Mouse (Mus musculus): ENCODE data around the gene Rrnad1. TPM values are rescaled to one million over a fixed set of nuclear protein-coding genes. Genes with fewer than 3 reads are reported as not detected.

Rrnad1 gene
- total RNA-seq (2015) = 10.3 and 11.1 TPM in 2 replicates
- 13.2 and 16.2 TPM in 2 replicates for total RNA-seq (2017)

DNA sequence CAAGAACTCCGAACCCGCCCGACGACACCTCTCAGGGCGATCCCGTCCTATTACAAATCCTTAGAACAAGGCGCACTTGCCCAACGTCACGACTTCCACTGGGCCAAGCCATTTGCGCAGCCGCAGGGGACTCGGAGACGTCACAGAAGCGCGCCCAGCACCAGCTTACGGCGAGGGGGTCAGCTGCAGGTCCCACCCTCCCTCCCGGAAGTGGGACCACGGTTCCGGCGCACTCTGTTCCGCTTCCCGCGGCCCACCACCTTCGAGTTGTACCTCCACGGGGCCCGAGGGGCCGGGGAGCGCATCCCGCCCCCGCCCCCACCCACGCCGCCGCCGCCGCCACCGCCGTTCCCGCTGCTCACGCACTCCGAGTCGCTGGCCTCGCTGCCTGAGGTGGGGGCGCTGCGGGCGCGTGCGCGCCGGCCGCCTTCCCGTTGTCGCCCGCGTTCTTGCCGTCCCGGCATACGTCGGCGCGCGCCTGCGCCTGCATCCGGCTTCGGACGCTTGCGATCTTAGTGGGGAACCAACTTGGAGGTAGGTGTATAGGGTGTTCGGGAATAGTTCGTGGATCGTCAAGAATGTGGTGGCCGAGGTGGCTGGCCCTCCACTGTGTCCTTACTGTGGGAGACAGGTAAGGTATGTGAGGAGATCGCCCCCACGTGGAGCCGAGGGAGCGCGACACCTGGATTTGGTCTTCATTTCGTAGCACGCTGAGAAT lies at the start of gene Rrnad1, which contains the start of gene Isg20l2:
TSS of gene Rrnad1 (minus strand) at position 640 of the 718 bp plus-strand sequence.
TSS of gene Isg20l2 (plus strand) at position 237 of the 718 bp plus-strand sequence.
- peak; percentile 94 for ATAC-seq (replicated peaks; ENCODE audit: poor library complexity)

DNA sequence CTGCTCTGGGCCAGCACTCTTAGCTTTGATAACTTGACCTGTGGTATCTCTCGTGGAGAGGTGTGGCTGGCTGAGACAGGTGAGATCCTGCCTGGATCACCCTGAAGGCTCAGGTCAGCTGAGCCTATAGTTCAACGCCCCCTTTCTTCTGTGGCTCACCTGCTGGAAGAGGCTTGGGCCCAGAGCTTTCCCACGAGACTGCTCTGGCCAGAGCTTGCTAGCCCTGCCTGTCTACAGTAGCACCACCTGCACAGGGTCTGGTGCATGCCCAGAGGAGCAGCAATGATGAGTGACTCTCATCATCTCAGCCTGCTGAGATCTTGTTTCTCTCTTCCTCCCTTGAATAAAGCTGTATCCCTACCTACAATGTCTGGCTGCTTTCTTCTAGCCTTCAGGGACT lies 49.6 kb upstream of the Rrnad1 start:
- no peak for ATAC-seq (replicated peaks; ENCODE audit: poor library complexity)

DNA sequence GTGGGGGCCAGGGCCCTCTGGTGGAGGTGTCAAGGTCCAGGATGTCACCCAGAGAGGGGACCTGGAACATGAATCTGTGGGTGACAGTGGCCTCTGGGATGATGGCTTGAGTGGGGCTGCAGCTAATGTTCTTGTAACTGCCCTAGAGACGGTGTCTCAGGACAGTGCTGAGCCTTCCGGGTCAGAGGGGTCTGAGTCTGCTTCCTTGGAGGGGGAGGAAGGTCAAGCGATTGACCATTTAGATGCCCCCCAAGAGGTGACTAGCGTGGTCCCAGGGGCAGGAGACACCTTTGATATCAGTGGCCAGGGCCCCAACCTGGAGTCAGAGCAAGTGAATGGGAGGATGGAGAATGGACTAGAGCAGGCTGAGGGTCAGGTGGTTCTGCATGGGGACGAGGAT lies 49.0 kb upstream of the Rrnad1 start:
- ATAC-seq (replicated peaks; ENCODE audit: poor library complexity) = no peak

DNA sequence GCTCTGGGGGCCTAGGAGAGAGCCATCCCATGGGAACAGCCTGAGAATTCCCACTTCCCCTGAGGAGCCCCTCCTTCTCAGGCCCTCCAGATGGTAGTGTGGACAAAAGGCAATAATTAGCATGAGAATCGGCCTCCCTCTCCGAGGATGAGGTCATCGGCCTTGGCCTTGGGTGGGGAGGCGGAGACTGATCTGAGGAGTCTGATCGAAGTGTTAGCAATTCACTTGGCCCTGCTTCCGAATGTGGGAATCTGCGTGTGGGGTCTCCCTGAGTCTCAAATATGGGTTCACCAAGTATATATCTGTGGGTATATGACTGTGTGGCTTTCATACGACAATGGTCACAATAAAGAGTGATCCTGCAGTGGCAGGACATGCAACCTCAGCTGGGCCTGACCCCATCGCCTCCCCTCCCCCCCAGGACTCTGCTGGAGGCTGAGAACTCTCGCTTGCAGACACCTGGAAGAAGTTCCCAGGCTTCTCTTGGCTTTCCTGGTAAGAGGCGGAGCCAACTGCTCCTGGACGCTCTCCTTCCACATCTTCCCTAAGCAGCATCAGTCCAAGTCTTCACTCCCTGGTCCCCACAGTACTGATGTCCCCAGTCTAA lies 44.0 kb upstream of the Rrnad1 start:
- no peak for ATAC-seq (replicated peaks; ENCODE audit: poor library complexity)

DNA sequence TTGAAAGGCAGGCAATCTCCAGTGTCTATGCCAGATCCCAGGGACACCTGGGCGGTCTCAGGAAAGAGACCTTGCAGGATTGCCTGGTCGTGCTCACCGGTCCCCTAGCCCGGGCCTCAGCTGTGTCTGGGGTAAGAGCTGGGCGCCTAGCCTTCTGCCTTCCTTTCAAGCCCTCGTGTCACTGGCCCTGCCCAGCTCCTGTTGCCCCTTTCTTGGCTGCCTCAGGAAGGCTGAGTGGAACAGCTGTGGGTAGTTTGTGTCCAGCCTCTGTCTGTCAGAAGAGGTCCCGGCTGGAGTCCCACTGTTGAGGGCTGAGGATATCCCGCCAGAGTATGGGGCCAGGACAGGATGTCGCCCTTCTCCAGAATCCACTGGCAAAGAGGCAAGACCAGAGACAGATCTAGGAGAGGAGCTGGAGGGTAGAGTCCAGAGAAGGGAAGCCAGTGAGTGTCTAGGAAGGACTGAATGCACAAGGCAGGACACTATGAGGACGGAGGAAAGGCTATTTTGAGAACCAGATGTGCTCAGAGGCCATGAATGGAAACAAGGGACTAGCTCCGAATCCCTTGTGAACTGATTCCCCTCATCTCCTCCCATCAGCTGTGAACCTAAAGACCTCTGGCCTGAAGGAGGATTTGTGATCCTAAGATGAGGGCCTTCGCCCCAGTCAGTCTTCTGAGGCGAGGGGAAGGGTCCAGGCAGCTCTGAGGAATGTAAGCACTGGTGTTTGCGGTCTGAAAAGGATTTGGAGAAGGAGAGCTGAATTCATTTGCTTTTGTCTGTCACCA lies 43.3 kb upstream of the Rrnad1 start:
- ATAC-seq (replicated peaks; ENCODE audit: poor library complexity) = no peak

DNA sequence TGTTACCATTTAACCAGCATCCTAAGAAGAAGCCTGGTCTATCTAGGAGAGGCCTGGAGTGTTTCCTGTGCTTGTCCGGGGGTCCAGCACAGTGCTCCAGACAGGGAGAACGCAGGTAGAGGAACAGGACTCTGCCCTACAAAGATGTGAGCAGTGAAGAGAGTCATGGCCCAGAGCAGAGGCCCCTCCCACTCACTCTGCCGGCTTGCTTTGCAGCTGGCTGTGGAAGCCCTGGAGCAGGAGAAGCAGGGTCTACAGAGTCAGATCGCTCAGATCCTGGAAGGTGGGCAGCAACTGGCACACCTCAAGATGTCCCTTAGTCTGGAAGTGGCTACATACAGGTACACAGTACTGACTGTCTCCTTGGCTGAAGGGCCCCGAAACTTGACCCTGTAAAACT lies 42.3 kb upstream of the Rrnad1 start:
- no peak for ATAC-seq (replicated peaks; ENCODE audit: poor library complexity)

DNA sequence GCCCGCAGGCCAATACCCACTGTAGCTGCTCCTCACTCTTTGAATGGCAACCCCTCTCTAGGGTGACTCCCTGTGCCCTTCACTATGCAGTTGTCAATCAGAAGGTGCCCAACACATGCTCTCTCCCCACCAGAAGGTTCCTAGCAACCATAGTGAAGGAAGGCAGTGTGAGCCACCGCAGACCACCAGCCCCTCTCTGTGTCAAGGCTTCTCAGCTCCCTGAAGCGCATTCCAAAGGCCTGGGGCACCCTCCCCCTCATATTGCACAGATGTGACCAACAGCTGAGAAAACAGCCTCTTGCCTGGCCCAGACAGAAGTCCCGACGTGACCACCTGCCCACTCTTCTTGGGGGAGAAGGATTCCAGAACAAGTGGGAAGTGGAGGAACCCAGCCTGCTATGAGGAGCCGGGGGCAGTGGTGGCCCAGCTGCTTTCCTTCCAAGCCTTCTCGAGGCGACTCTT lies 41.7 kb upstream of the Rrnad1 start:
- no peak for ATAC-seq (replicated peaks; ENCODE audit: poor library complexity)

DNA sequence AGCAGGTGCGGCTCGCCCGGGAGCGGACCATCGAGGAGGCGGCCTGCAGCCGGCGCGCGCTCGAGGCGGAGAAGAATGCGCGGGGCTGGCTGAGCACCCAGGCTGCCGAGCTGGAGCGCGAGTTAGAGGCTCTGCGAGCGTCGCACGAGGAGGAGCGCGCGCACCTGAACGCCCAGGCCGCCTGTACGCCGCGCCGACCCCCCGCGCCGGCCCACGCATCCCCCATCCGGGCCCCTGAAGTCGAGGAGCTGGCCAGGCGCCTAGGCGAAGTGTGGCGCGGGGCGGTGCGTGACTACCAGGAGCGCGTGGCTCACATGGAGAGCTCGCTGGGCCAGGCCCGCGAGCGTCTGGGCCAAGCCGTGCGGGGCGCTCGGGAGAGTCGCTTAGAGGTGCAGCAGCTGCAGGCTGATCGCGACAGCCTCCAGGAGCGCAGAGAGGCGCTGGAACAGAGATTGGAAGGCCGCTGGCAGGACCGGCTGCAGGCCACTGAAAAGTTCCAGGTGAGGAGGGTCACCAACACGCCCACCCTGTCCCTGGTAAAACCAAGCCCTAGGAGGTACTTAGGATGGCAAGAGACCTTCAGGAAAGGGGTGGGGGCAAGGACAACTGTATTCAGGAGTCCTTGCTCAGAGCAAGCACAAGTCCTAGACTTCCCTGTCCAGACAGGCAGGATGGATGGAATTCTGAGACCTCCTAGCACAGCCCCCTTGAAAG lies 41.1 kb upstream of the Rrnad1 start:
- ATAC-seq (replicated peaks; ENCODE audit: poor library complexity) = no peak

DNA sequence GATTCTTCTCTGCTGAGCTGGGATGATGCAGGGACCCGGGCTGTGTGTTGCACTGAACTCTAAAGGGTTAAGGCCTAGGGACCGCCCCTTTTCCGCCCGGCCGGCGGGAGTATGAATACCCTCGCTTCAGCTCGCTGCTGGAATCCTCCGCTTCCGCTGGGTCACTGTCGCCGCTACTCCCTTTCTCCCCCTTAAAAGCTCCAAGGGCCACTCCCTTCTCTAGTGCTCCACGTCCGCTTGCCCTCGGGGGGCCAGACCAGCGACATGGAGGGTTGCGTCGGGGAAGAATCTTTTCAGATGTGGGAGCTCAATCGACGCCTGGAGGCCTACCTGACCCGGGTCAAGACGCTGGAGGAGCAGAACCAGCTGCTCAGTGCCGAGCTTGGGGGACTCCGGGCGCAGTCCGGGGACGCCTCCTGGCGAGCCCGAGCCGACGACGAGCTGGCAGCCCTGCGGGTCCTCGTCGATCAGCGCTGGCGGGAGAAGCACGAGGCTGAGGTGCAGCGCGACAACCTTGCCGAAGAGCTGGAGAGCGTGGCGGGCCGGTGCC lies 40.5 kb upstream of the Rrnad1 start, which contains the start of gene Nes:
TSS of gene Nes (plus strand) at position 140 of the 550 bp plus-strand sequence.
- 0 out of 2 replicates have a peak, but pooled peaks have one; percentile 19 for ATAC-seq (replicated peaks; ENCODE audit: poor library complexity)

DNA sequence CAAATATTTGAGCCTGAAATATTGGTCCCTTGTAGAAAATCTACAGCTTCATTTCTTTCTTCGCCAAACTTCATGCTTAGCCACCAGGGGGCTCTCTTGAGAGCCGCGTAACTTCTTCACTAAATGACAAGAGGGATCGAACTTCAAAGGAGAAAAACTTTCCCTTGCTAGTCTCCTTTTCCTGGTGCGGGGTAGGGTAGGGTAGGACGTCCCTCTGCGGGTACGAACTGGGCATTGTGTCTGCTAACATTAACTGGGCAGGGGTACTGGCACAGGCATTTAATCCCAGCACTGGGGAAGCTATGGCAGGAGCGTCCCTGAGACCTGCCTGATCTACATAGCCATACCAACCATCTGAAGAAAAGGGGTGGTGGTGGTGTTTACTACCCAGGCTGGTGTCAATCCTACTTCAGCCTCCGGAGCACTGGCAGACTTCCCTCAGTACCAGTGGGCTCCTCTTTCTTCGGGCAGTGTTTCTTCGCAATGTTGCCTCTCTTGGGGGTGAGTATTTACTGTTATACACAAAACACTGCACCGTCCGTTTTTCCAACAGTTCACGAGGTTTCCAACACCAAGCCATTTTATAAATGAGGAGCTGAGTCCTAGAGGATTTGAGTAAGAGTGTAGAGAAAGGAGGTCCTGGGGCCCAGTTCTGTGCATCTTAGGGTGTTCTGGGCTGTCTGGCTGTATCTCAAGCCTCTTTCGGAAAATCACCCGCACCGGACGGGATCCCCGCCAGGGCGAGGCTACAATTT lies 39.8 kb upstream of the Rrnad1 start:
- ATAC-seq (replicated peaks; ENCODE audit: poor library complexity) = peak; percentile 78

DNA sequence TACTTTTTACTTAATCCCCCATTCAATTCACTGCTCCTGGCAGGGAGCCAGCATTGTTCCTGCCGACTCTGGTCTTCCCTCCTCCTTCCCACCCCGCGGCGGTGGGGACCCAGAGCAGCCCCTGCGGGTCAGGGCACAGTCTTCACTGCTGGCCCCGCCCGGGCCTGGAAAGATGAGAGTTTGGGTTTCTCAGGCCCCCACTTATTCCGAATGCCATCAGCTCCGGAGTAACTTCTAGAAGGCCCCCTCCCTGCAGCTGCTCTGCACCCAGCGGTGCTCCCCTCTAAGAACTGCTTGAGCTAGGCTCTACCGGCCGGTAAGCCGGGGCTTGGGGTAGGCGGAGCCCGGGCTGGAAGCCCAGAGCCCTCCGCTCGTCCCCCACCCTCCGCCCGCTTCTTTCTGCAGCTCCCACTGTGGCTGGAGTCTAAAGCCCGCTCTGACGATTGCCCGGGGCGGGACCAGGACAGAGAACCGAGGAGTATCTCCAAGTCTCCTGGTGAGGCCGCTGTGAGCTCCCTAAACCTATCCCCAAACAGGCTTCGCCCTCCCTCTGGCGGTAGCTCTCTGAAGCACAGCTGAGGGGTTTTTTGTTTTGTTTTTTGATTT lies 30.2 kb upstream of the Rrnad1 start:
- ATAC-seq (replicated peaks; ENCODE audit: poor library complexity) = peak; percentile 99

DNA sequence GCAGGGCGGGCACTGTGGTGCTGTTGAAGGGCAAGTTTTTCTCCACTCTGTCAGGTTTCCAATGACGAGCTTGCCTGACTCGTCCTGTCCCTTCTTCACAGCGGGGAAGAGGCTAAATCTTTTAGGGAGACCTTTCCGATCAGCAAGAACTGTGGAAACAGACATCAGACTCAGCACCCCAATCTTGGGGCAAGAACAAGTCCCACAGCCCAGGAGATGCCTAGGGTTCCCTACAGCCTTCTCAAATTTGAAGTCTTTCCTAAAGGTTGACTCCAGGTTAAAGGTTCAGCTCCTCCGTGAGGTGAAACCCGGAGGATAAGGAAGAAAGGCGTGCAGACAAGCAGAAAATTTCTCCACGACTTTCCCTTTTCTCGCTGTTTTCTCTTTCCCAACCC lies 29.7 kb upstream of the Rrnad1 start:
- ATAC-seq (replicated peaks; ENCODE audit: poor library complexity) = no peak

DNA sequence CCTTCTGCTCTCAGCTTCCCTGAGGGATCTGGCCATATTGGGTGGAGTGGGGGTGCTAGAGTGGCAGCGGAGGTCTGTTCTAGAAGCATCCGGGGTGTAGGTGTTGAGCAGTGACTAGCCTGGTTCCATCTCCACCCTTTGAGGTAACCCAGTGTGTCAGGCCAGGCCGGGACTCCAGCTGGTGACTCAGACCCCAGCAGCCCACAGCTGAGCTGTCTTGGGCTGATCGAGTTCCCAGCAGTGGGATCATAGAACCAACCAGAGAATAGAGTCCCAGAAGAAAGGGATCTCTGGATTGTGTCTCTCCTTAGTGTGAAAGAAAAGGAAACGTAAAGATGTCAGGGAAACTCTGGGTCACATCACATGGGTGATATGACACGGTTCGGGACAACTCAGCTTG lies 28.9 kb upstream of the Rrnad1 start:
- no peak for ATAC-seq (replicated peaks; ENCODE audit: poor library complexity)

DNA sequence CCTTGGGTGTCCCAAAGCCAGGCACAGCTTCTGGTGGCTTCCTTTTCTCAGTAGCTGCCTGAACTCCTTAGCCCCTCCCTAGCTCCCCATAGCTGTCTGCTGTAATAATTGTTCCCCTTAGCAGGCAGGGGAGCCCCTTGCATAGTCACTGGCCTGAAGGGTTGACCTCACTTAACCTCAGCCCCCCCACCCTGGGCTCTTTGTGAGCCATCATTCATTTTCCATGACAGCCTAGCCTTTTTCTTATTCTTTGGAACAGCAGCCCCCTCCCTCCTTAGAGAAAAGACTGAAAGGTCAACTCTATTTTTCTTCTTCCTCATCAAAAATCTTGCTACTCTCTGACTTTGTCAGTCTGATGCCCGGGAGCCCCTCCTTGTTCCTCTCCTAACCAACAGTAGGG lies 28.4 kb upstream of the Rrnad1 start:
- no peak for ATAC-seq (replicated peaks; ENCODE audit: poor library complexity)

DNA sequence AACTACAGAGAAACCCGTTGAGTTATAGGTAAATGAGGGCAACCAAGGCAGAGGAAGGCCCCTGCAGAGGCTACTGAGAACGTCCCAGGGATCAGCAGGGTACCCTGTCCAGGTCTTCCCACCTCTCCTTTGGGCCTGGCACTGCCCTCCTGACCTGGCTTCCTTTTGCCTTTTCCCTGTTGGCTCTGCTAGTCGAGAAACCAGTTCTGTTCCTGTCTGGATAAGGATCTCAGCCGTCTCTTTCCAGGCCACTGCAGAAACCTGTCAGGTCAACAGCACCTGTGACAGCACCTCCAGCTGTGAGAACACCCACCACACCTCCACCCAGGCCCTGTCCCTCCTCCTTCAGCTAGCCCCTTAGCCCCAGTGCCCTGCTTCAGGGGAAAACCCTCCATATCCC lies 28.0 kb upstream of the Rrnad1 start:
- ATAC-seq (replicated peaks; ENCODE audit: poor library complexity) = no peak

DNA sequence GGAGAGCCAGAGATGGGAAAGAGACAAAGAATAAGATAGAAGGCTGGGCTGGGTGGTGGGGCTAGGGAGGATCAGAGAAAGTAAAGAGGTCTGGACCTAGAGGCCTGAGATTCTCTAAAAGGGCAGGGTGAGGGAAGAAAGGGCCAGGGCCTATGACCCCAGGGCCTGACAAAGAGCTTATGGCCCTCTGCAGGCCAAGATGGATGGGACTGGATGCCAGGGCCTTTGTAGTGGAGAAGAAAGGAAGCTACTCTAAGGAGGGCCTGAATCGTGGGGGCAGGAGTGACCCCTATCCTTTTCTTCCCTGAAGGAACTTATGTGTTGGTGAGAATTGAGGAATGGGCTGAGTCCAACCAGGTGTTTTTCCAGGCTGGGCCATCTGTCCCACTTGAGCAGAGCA lies 27.5 kb upstream of the Rrnad1 start:
- no peak for ATAC-seq (replicated peaks; ENCODE audit: poor library complexity)

DNA sequence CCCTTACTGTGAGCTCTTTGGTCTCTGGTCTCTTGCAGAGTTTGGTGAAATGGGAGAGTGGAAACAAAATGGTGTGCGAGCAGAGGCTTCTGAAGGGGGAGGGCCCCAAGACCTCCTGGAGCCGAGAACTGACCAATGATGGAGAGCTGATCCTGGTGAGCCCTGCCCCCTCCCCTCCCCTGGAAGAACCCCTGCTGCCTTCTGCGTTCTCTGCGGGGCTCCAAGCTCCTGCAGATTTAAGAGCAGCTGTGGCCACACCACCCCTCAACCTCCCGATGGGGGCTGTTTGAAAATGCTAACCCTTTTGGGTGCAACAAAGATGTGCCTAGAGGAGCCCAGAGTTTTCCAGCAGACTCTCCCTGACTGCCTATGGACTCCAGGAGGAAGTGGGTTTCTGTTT lies 21.9 kb upstream of the Rrnad1 start:
- ATAC-seq (replicated peaks; ENCODE audit: poor library complexity) = no peak

DNA sequence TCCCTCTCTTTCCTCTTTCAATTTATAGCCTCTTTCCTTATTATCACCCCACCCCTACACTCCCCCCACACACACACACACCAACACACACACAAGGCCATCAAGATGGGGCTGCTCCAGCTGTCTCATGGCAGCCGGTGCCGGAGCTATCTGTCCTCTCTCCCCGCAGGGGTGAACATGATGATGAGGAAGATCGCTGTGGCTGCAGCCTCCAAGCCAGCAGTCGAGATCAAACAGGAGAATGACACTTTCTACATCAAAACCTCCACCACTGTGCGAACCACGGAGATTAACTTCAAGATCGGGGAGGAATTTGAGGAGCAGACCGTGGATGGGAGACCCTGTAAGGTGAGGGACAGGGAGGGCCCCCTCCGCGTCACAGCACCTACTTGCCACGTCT lies 21.4 kb upstream of the Rrnad1 start:
- no peak for ATAC-seq (replicated peaks; ENCODE audit: poor library complexity)

DNA sequence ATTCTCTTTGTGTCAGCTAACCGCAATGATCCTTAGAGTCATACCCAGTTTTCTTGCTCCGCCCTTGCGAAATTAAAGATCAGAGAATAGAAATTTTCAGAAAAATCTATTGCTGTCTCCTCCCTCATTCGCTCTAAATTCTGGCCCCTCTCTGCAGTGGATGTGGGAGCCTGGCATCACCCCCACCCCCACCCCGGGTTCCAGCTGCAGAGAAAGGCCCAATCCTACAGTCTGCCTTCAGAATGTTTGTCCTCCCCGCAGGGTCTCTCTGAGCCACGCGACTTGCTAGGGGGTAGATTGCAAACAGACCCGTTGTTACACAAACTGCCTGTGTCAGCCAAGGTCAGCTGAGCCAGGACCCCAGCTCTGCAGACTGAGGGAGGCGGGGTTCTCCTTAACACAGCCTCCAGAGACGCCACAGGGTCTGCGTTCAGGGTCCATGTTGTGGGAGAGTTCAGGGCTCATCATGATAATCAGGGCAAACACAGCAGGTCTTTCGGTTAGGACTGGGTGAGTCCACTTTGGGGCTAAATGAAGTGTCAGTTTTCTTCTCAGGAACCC lies 19.5 kb upstream of the Rrnad1 start:
- no peak for ATAC-seq (replicated peaks; ENCODE audit: poor library complexity)

All from megakaryocyte progenitor cell, adult 5-6 weeks (primary cell).